Mouse (Mus musculus) cerebellum, adult 2 months (tissue): ENCODE measurements around the gene Sox14.

Experiments used
- CTCF ChIP-seq: fragments of 200-500 bp; IDR thresholded peaks from 2 replicates; pipeline ENCODE4 v1.5.1; 2011; ENCODE audit warnings: low read depth, mild to moderate bottlenecking, control low read depth, low read length, moderate library complexity, borderline replicate concordance; ENCODE audit not compliant: insufficient read depth
- POLR2A ChIP-seq: fragments of 200-500 bp; IDR thresholded peaks from 2 replicates; pipeline ENCODE4 v1.6.1; 2011; ENCODE audit warnings: low read length, control low read depth, borderline replicate concordance; ENCODE audit not compliant: insufficient read depth

DNA sequence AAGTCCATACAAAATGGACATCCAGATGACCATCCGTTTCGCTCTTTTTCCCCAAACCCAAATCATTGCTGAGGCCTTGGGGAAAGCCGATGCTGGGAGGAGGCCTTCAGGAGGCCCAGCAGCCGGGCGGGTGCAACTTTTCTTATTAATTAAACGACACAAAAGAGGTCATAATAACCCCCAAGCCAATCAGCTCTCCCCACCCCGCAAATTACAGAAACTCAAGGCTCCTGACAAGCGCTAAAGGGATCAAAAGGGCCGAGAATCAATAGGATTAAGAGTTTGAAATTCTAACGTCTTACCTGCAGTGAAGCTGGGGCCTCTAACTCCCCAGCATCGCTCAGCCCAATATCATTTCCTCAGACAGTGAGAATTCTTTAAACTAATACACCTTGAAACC is 22.6 kb downstream of the Sox14 start:
- no peak for TF ChIP-seq CTCF
- TF ChIP-seq POLR2A, result no peak
